Mouse (Mus musculus) limb, embryonic 14.5 days (tissue): ENCODE results near the gene Qk. TPM values are rescaled to one million over a fixed set of nuclear protein-coding genes. Genes with fewer than 3 reads are reported as not detected.

Source experiments
- ATAC-seq: fragments of 200-750 bp; cut with Nextera tagmentation; 2 replicates; pipeline ENCODE4 v1.8.0; 2017; ENCODE audit warnings: low read depth, moderate number of reproducible peaks, moderate TSS enrichment; ENCODE audit not compliant: low FRiP score
- DNase-seq: peaks from one replicate; pipeline ENCODE4 v3.0.0-alpha.2; 2015; ENCODE audit warnings: low spot score
- H3K27ac ChIP-seq: fragments of 300-500 bp; sonication (generic); replicated peaks from 2 replicates; pipeline ENCODE4 v1.5.1; 2014; ENCODE audit warnings: low read depth, mild to moderate bottlenecking, low read length, moderate library complexity, mixed read lengths
- H3K27me3 ChIP-seq: fragments of 300-500 bp; sonication (generic); 2 replicates; pipeline ENCODE4 v1.6.1; 2014; ENCODE audit warnings: low read length, mixed read lengths; ENCODE audit not compliant: control insufficient read depth, insufficient read depth
- H3K36me3 ChIP-seq: fragments of 300-500 bp; sonication (generic); 2 replicates; pipeline ENCODE4 v1.6.1; 2014; ENCODE audit warnings: mild to moderate bottlenecking, low read length, moderate library complexity, mixed read lengths; ENCODE audit not compliant: control insufficient read depth, insufficient read depth
- H3K4me1 ChIP-seq: fragments of 300-500 bp; sonication (generic); 2 replicates; pipeline ENCODE4 v1.6.1; 2014; ENCODE audit warnings: antibody characterized with exemption, low read length, mixed read lengths; ENCODE audit not compliant: control insufficient read depth, insufficient read depth
- H3K4me2 ChIP-seq: fragments of 300-500 bp; sonication (generic); replicated peaks from 2 replicates; pipeline ENCODE4 v1.6.1; 2014; ENCODE audit warnings: low read depth, mild to moderate bottlenecking, low read length, moderate library complexity; ENCODE audit not compliant: severe bottlenecking
- H3K4me3 ChIP-seq: fragments of 300-500 bp; sonication (generic); replicated peaks from 2 replicates; pipeline ENCODE4 v1.5.1; 2014; ENCODE audit warnings: low read length
- H3K9ac ChIP-seq: fragments of 300-500 bp; sonication (generic); 2 replicates; pipeline ENCODE4 v1.6.1; 2014; ENCODE audit warnings: mild to moderate bottlenecking, low read depth, low read length, moderate library complexity; ENCODE audit not compliant: severe bottlenecking
- H3K9me3 ChIP-seq: fragments of 300-500 bp; sonication (generic); 2 replicates; pipeline ENCODE4 v1.6.1; 2016; ENCODE audit warnings: low read length; ENCODE audit not compliant: control insufficient read depth
- POLR2A ChIP-seq: fragments of 200-500 bp; IDR thresholded peaks from 2 replicates; pipeline ENCODE4 v1.8.0; 2012; ENCODE audit warnings: inconsistent platforms, mild to moderate bottlenecking, moderate library complexity, borderline replicate concordance; ENCODE audit not compliant: insufficient read depth, insufficient read length; ENCODE audit errors: extremely low read depth
- WGBS: fragments of 180-500 bp; shearing (Covaris S2); extraction: QIAGEN DNeasy Blood & Tissue Kit; methylation state at CpG from one replicate; pipeline ENCODE4 v1.1.7; 2014; 5-methylcytosine and 5-hydroxymethylcytosine counted together
- polyA plus RNA-seq, 2 experiments: library from polyadenylated mRNA; depleted of rRNA in 1 of 2; stranded (reverse) in 1 of 2; unstranded in 1 of 2; fragments of >200 nt; fragmentation: Nextera tagmentation in 1 of 2; extraction: Ambion mirVana in 1 of 2; gene quantifications; 2 replicates each; pipeline versions ENCODE4 v1.2.1 to v1.2.3; 2012 to 2014

Gene Qk
- polyA plus RNA-seq, 2 experiments = 52.7 to 164 TPM

- ATAC-seq (peak; percentile 62), DNase-seq (peak; percentile 77)
- Histone ChIP-seq H3K9ac (peak overlapping the region; percentile 98), H3K4me2 (peak overlapping the region; percentile 53; the same call in 1 of the 2 replicates), H3K27me3 (no peaks in the 10 kb centered on the region), H3K4me3 (peak overlapping the region; percentile 85), H3K36me3 (no peaks in the 10 kb centered on the region), H3K27ac (peak overlapping the region; percentile 99), H3K4me1 (peaks cover 15% of the 10 kb centered on the region), H3K9me3 (no peaks in the 10 kb centered on the region)
- WGBS = 1% methylated on average over 71 of the region's 153 CpGs
- 0 out of 2 replicates have a peak, but pooled peaks have one; percentile 18 for TF ChIP-seq POLR2A
These were observed 858 bp downstream of the Qk start for GRCm38 (mm10) chr17:10318561-10319430.

DNA sequence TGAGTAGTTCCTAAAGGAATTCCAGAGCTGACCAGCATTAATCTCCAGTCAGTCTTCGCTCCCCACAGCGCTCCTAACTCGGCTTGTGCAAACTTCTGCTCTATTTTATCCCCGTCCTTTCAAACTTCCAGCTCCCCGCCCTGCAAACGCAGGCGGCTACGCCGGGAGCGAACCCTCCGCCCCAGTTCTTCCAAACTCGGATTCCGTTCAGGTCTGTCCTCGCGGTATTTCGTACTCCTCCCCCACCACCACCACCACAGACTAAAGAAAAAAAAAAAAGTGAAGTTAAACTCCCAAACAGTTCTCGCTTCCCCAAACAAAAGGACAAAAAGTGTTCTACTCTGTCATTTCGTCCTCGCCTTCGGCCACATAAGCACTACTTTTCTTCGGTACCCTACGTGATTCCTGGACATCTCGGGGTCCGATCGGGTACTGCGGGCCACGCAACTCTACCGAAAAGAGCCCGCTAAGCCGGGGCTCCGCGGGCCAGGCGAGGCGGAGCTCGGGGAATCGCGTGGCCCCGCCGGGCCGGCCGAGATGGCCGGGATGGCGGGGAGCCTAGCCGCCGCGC is 1.6 kb downstream of the Qk start:
- Histone ChIP-seq H3K4me1 (peaks cover 15% of the 10 kb centered on the region), H3K36me3 (no peaks in the 10 kb centered on the region), H3K27me3 (no peaks in the 10 kb centered on the region), H3K9me3 (no peaks in the 10 kb centered on the region), H3K4me2 (peak overlapping the region; percentile 53), H3K4me3 (peak overlapping the region; percentile 85), H3K9ac (peak overlapping the region; percentile 98), H3K27ac (peak overlapping the region; percentile 99)
- peak; percentile 78 for DNase-seq
- TF ChIP-seq POLR2A = 0 out of 2 replicates have a peak, but pooled peaks have one; percentile 16
- no peak for ATAC-seq
- WGBS = under 1% methylated on average over 42 of the region's 46 CpGs

GRCm38 (mm10) chr17:10317186-10317585 is 2.5 kb downstream of the Qk start:
- H3K27ac ChIP-seq = peak overlapping the region; percentile 99
- peak; percentile 86 for DNase-seq

DNA sequence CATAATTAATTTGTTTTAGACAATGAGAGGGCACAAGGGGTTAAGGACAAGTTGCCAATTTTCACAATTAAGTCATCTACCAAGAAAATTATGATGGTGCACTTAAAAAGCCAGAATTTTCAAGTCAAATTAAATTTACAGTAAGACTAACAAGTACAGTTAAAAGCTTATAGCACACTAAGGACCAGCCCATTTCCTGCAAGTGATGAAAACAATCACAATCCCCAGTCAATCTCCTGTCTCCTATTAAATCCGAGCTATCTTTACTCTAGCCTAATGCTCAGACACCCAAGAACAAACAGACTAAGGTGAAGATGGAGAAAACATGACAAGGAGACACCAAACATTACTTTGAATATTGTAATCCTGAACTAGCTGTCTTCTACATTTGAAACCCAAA is 3.2 kb downstream of the Qk start:
- TF ChIP-seq POLR2A = no peak
- H3K9me3 ChIP-seq = no peaks in the 10 kb centered on the region
- no peaks in the 10 kb centered on the region; the same call in 1 of the 2 replicates for H3K36me3 ChIP-seq
- H3K9ac ChIP-seq = peak overlapping the region; percentile 28; the same call in 1 of the 2 replicates
- no peak for ATAC-seq
- peak overlapping the region; percentile 53 for H3K4me2 ChIP-seq
- peaks cover 24% of the 10 kb centered on the region for H3K4me1 ChIP-seq
- H3K27me3 ChIP-seq = no peaks in the 10 kb centered on the region
- DNase-seq = no peak
- H3K27ac ChIP-seq = no peak overlapping the region
- 3% methylated on average over 1 of the region's 1 CpGs for WGBS
- H3K4me3 ChIP-seq = peak overlapping the region; percentile 85

More at GRCm38 (mm10) chr17:10317186-10317585, 2.5 kb downstream of the Qk start:
- TF ChIP-seq POLR2A = no peak
- H3K4me3 ChIP-seq = peak overlapping the region; percentile 85
- H3K9ac ChIP-seq = peak overlapping the region; percentile 98
- 7% methylated on average over 4 of the region's 4 CpGs for WGBS
- H3K9me3 ChIP-seq = no peaks in the 10 kb centered on the region
- no peaks in the 10 kb centered on the region; the same call in 1 of the 2 replicates for H3K36me3 ChIP-seq
- peak overlapping the region; percentile 53 for H3K4me2 ChIP-seq
- ATAC-seq = no peak
- peaks cover 21% of the 10 kb centered on the region for H3K4me1 ChIP-seq
- H3K27me3 ChIP-seq = no peaks in the 10 kb centered on the region

GRCm38 (mm10) chr17:10310046-10310445 is 9.6 kb downstream of the Qk start:
- DNase-seq (no peak), ATAC-seq (no peak)
- Histone ChIP-seq H3K9ac (no peak overlapping the region), H3K27me3 (no peaks in the 10 kb centered on the region), H3K4me3 (no peak overlapping the region), H3K36me3 (no peaks in the 10 kb centered on the region; the same call in 1 of the 2 replicates), H3K27ac (no peak overlapping the region), H3K9me3 (no peaks in the 10 kb centered on the region), H3K4me1 (peaks cover 24% of the 10 kb centered on the region), H3K4me2 (no peak overlapping the region)
- TF ChIP-seq POLR2A = no peak
- 69% methylated on average over 1 of the region's 1 CpGs for WGBS
